Mouse (Mus musculus) CH12.LX (cell line): ENCODE results near the gene Nelfcd. TPM values are rescaled to one million over a fixed set of nuclear protein-coding genes. Genes with fewer than 3 reads are reported as not detected.

Source experiments
- DNase-seq: peaks from one replicate; pipeline ENCODE4 v3.0.0-alpha.2; 2013; ENCODE audit errors: extremely low read depth
- H3K27ac ChIP-seq: 2 replicates; pipeline ENCODE4 v1.5.1; 2012; ENCODE audit warnings: low read depth, mild to moderate bottlenecking, control low read depth, moderate library complexity; ENCODE audit not compliant: insufficient read depth
- H3K27me3 ChIP-seq: replicated peaks from 2 replicates; pipeline ENCODE3; 2012; ENCODE audit warnings: inconsistent platforms
- H3K36me3 ChIP-seq, 2 experiments: replicated peaks in 1 of 2; 2 replicates each; pipeline versions ENCODE3 to v1.6.1; 2012; ENCODE audit warnings: inconsistent platforms in 1 of 2, low read length in 1 of 2, mild to moderate bottlenecking in 1 of 2, mixed read lengths in 1 of 2, moderate library complexity in 1 of 2; ENCODE audit not compliant: control insufficient read depth in 1 of 2, insufficient read depth in 1 of 2
- H3K4me1 ChIP-seq, 2 experiments: 2 replicates each; pipeline ENCODE4 v1.6.1; 2012; ENCODE audit warnings: inconsistent platforms in 1 of 2, moderate library complexity in 1 of 2; ENCODE audit not compliant: insufficient read depth in 2 of 2, control insufficient read depth in 1 of 2
- H3K4me2 ChIP-seq: 2 replicates; pipeline ENCODE4 v1.6.1; 2012; ENCODE audit warnings: low read depth, mild to moderate bottlenecking, control low read depth; ENCODE audit not compliant: poor library complexity, insufficient read depth, severe bottlenecking
- H3K4me3 ChIP-seq, 3 experiments: fragments of 150-350 bp in 1 of 3; sonication (generic) in 1 of 3; replicated peaks in 1 of 3; 2 replicates each; pipeline versions ENCODE3 to v1.5.1; 2011 to 2012; ENCODE audit warnings: low read depth in 2 of 3, low read length in 2 of 3, mild to moderate bottlenecking in 2 of 3, moderate library complexity in 2 of 3, control low read depth in 1 of 3, improper control_type of control experiment in 1 of 3, inconsistent platforms in 1 of 3, mixed read lengths in 1 of 3; ENCODE audit not compliant: poor library complexity in 1 of 3
- H3K79me2 ChIP-seq: replicated peaks from 2 replicates; pipeline ENCODE4 v1.6.1; 2012; ENCODE audit warnings: mild to moderate bottlenecking, moderate library complexity; ENCODE audit not compliant: control insufficient read depth, poor library complexity, insufficient read depth, severe bottlenecking; ENCODE audit errors: extremely low read depth
- H3K9ac ChIP-seq: 2 replicates; pipeline ENCODE4 v1.6.1; 2012; ENCODE audit warnings: low read depth, mild to moderate bottlenecking, control low read depth, moderate library complexity; ENCODE audit not compliant: insufficient read depth
- H3K9me3 ChIP-seq: replicated peaks from 2 replicates; pipeline ENCODE3; 2012; ENCODE audit warnings: low read length, inconsistent platforms, mixed read lengths
- CHD2 ChIP-seq: IDR thresholded peaks from 2 replicates; pipeline ENCODE4 v1.6.1; 2011; ENCODE audit warnings: low read length, improper control_type of control experiment
- ELF1 ChIP-seq: IDR thresholded peaks from 2 replicates; pipeline ENCODE4 v1.6.1; 2014; ENCODE audit warnings: low read depth, mild to moderate bottlenecking, inconsistent platforms, low read length, improper control_type of control experiment
- EP300 ChIP-seq: IDR thresholded peaks from 2 replicates; pipeline ENCODE4 v1.6.1; 2011; ENCODE audit warnings: low read length, improper control_type of control experiment
- ETS1 ChIP-seq: conservative IDR thresholded peaks from 2 replicates; pipeline ENCODE4 v1.6.1; 2012; ENCODE audit warnings: low read depth, mild to moderate bottlenecking, inconsistent platforms, low read length, improper control_type of control experiment, moderate library complexity
- GABPA ChIP-seq: IDR thresholded peaks from 2 replicates; pipeline ENCODE4 v1.6.1; 2012; ENCODE audit warnings: low read depth, low read length, improper control_type of control experiment, inconsistent platforms; ENCODE audit not compliant: insufficient replicate concordance
- HCFC1 ChIP-seq: IDR thresholded peaks from 2 replicates; pipeline ENCODE4 v1.6.1; 2012; ENCODE audit warnings: low read depth, mild to moderate bottlenecking, inconsistent platforms, low read length, improper control_type of control experiment
- IRF4 ChIP-seq: IDR thresholded peaks from 2 replicates; pipeline ENCODE4 v1.6.1; 2014; ENCODE audit warnings: low read depth, mild to moderate bottlenecking, inconsistent platforms, low read length, improper control_type of control experiment
- KAT2A ChIP-seq: IDR thresholded peaks from 2 replicates; pipeline ENCODE4 v1.6.1; 2012; ENCODE audit warnings: low read length, improper control_type of control experiment, inconsistent platforms; ENCODE audit not compliant: insufficient replicate concordance
- MAFK ChIP-seq: IDR thresholded peaks from 2 replicates; pipeline ENCODE4 v1.6.1; 2011; ENCODE audit warnings: low read length, improper control_type of control experiment; ENCODE audit not compliant: insufficient replicate concordance
- MAX ChIP-seq: IDR thresholded peaks from 2 replicates; pipeline ENCODE4 v1.6.1; 2011; ENCODE audit warnings: low read length, improper control_type of control experiment
- MAZ ChIP-seq: IDR thresholded peaks from 2 replicates; pipeline ENCODE4 v1.6.1; 2012; ENCODE audit warnings: low read depth, mild to moderate bottlenecking, inconsistent platforms, low read length, improper control_type of control experiment, moderate library complexity
- NELFE ChIP-seq: IDR thresholded peaks from 2 replicates; pipeline ENCODE4 v1.6.1; 2011; ENCODE audit warnings: low read depth, low read length, improper control_type of control experiment
- POLR2A ChIP-seq: IDR thresholded peaks from 2 replicates; pipeline ENCODE4 v1.6.1; 2011; ENCODE audit warnings: low read depth, mild to moderate bottlenecking, improper control_type of control experiment, low read length
- RAD21 ChIP-seq: IDR thresholded peaks from 2 replicates; pipeline ENCODE4 v1.6.1; 2011; ENCODE audit warnings: low read depth, mild to moderate bottlenecking, low read length, improper control_type of control experiment, moderate library complexity
- RCOR1 ChIP-seq: conservative IDR thresholded peaks from 2 replicates; pipeline ENCODE4 v1.6.1; 2012; ENCODE audit warnings: low read depth, mild to moderate bottlenecking, inconsistent platforms, low read length, improper control_type of control experiment
- SIN3A ChIP-seq: IDR thresholded peaks from 2 replicates; pipeline ENCODE4 v1.6.1; 2012; ENCODE audit warnings: low read length, improper control_type of control experiment, inconsistent platforms
- ZKSCAN1 ChIP-seq: IDR thresholded peaks from 2 replicates; pipeline ENCODE4 v1.6.1; 2012; ENCODE audit warnings: low read depth, inconsistent platforms, low read length, improper control_type of control experiment, borderline replicate concordance
- ZMIZ1 ChIP-seq: IDR thresholded peaks from 2 replicates; pipeline ENCODE4 v1.6.1; 2012; ENCODE audit warnings: low read depth, mild to moderate bottlenecking, inconsistent platforms, low read length, improper control_type of control experiment
- dilution Hi-C: fragments of 300-500 bp; cut with MboI; formaldehyde crosslinking; loops from 2 replicates; pipeline ENCODE4 v1.14.3; 2020; ENCODE audit warnings: low sequenced_read_pairs; ENCODE audit not compliant: extremely low pct_unique_long_range_greater_than_20kb, extremely low pct_ligation_motif_present
- in situ Hi-C: fragments of 300-500 bp; cut with MboI; formaldehyde crosslinking; loops from 3 replicates; pipeline ENCODE4 v1.14.3; 2019; ENCODE audit warnings: low sequenced_read_pairs, low pct_ligation_motif_present, low pct_unique_long_range_greater_than_20kb, mixed read lengths
- polyA plus RNA-seq: library from polyadenylated mRNA; unstranded; fragments of >175 nt; gene quantifications from 2 replicates; pipeline ENCODE4 v1.2.1, GENCODE M21; 2012; ENCODE audit warnings: low read depth; ENCODE audit not compliant: insufficient read length
- total RNA-seq, 2 experiments: library from RNA; depleted of rRNA; stranded (reverse); fragments of 300-350 nt in 1 of 2; fragments of >200 nt in 1 of 2; gene quantifications; 2 replicates each; pipeline ENCODE4 v1.2.3; 2012 to 2014

Nelfcd gene
- total and polyA plus RNA-seq, 3 experiments: 39.1 to 50.5 (median 44.6) TPM

- H3K36me3 ChIP-seq: peaks cover 0 to 2% of the 10 kb centered on the region in 2 experiments
- no peak overlapping the region for H3K4me3 ChIP-seq
- no peaks in the 10 kb centered on the region for H3K9me3 ChIP-seq
- no peak for DNase-seq
- H3K79me2 ChIP-seq: no peaks in the 10 kb centered on the region
- no peak overlapping the region for H3K27ac ChIP-seq
- in situ Hi-C loops (no loop called here), dilution Hi-C loops (no loop called here)
- no peak overlapping the region for H3K4me2 ChIP-seq
- H3K4me1 ChIP-seq: peaks cover 0 to 3% of the 10 kb centered on the region in 2 experiments; a peak in 1 of 4 replicates
- TF ChIP-seq ELF1: no peak
- TF ChIP-seq HCFC1: no peak
- no peak for TF ChIP-seq GABPA
- no peak for TF ChIP-seq EP300
- TF ChIP-seq SIN3A: no peak
- no peak for TF ChIP-seq IRF4
- no peak overlapping the region for H3K9ac ChIP-seq
- no peaks in the 10 kb centered on the region for H3K27me3 ChIP-seq
Measured at GRCm38 (mm10) chr2:174400396-174400795, 15.2 kb upstream of the Nelfcd start.

DNA sequence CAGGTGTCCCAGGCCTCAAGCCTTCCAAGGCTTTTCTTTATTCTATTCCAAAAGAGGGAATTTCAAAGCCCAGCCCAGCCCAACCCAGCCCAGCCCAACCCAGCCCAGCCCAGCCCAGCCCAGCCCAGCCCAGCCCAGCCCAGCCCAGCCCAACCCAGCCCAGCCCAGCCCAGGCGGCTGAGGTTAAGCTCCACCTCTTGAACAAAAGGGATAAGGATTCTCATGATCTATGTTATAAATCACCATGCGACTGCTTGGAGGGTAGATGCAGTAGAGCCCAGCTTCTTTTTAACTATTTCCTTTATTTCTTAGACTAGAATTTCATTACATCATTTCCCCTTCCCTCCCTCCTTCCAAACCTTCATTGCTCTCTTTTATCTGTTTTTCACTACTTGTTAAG, 5.4 kb upstream of the Nelfcd start:
- Histone ChIP-seq H3K27me3 (no peaks in the 10 kb centered on the region), H3K36me3 (no peaks in the 10 kb centered on the region), H3K9me3 (no peaks in the 10 kb centered on the region), H3K4me2 (no peak overlapping the region), H3K27ac (no peak overlapping the region), H3K79me2 (no peaks in the 10 kb centered on the region), H3K9ac (no peak overlapping the region), H3K4me3 (no peak overlapping the region), H3K4me1 (peaks cover 0 to 4% of the 10 kb centered on the region in 2 experiments; a peak in 1 of 4 replicates)
- DNase-seq: no peak
- dilution Hi-C loops: no loop called here
- in situ Hi-C loops: no loop called here
- TF ChIP-seq MAFK: no peak
- TF ChIP-seq GABPA: no peak
- TF ChIP-seq RCOR1: no peak
- TF ChIP-seq ETS1: no peak
- no peak for TF ChIP-seq MAZ
- TF ChIP-seq KAT2A: no peak
- TF ChIP-seq MAX: no peak
- no peak for TF ChIP-seq ZMIZ1
- no peak for TF ChIP-seq POLR2A
- no peak for TF ChIP-seq RAD21
- TF ChIP-seq ELF1: no peak
- TF ChIP-seq HCFC1: no peak
- no peak for TF ChIP-seq CHD2
- no peak for TF ChIP-seq NELFE
- TF ChIP-seq ZKSCAN1: no peak
